13 mouse cellular contexts compared by ENCODE assay signal in genomic region chr14:47634846-47635245, GRCm38 (mm10). TPM values are rescaled to one million over a fixed set of nuclear protein-coding genes. Genes with fewer than 3 reads are reported as not detected.
A peak's percentile ranks its signal among the peaks of the same experiment; 100 is the strongest.
DNase-seq lines count a peak whose midpoint lies in the region; ATAC-seq and TF ChIP-seq lines count a peak whose summit lies in the region.
"Had no signal": no experiment of that assay in that cellular context is flagged by ENCODE, and none has a peak within 500 bp of the region (broad histone marks: within the 10 kb centered on the region; RNA-seq: fewer than 3 reads in every experiment).

No protein-coding gene starts in this region.

- H3K4me3 ChIP-seq in kidney, embryonic 15.5 days (replicated peaks), result no peak overlapping the region
- peak overlapping the region; percentile 24 to 28; a peak in 3 of 4 replicates for H3K4me3 ChIP-seq in MEL (ENCODE audit: control insufficient read depth in 1 of 2, insufficient read depth in 1 of 2, low read depth in 2 of 2, low read length in 2 of 2)
- no peak overlapping the region for H3K4me3 ChIP-seq in limb, embryonic 14.5 days (replicated peaks; ENCODE audit: low read length)
- H3K4me3 ChIP-seq: forebrain, embryonic 10.5 days; left cerebral cortex, adult 2 months had no signal

- TF ChIP-seq EP300 in MEL (IDR thresholded peaks at IDR 0.05; ENCODE audit: low read depth in 1 of 2, low read length in 2 of 2), result no peak

- no peaks in the 10 kb centered on the region for H3K27me3 ChIP-seq in kidney, embryonic 15.5 days
- H3K27me3 ChIP-seq in MEL (ENCODE audit: control insufficient read depth in 1 of 2, insufficient read depth in 2 of 2, low read length in 2 of 2), result peaks cover 0 to 2% of the 10 kb centered on the region in 2 experiments; a peak in 2 of 4 replicates
- no peaks in the 10 kb centered on the region for H3K27me3 ChIP-seq in limb, embryonic 14.5 days (ENCODE audit: control insufficient read depth, insufficient read depth, low read length)

- no peak for TF ChIP-seq CTCF in MEL (IDR thresholded peaks at IDR 0.05 in 2 of 3, conservative IDR thresholded peaks at IDR 0.05 in 1 of 3; ENCODE audit: control insufficient read depth in 1 of 3, insufficient read depth in 1 of 3, low read depth in 2 of 3, low read length in 3 of 3, poor library complexity in 1 of 3, severe bottlenecking in 1 of 3)

- H3K27ac ChIP-seq in kidney, embryonic 15.5 days, result peak overlapping the region; percentile 68
- H3K27ac ChIP-seq in MEL (ENCODE audit: control insufficient read depth, low read depth, low read length), result peak overlapping the region; percentile 52; the same call in 1 of the 2 replicates
- no peak overlapping the region for H3K27ac ChIP-seq in limb, embryonic 14.5 days (replicated peaks; ENCODE audit: low read depth, low read length)
- H3K27ac ChIP-seq: forebrain, embryonic 10.5 days; hindbrain, postnatal 0 days; left cerebral cortex, adult 2 months; macrophage had no signal

- no peaks in the 10 kb centered on the region for H3K9me3 ChIP-seq in kidney, embryonic 15.5 days (replicated peaks)
- H3K9me3 ChIP-seq in MEL (replicated peaks; ENCODE audit: insufficient read depth, low read length), result no peaks in the 10 kb centered on the region
- H3K9me3 ChIP-seq in limb, embryonic 14.5 days (ENCODE audit: control insufficient read depth, low read length), result no peaks in the 10 kb centered on the region
- H3K9me3 ChIP-seq: forebrain, embryonic 10.5 days had no signal

- H3K4me2 ChIP-seq in kidney, embryonic 15.5 days, result peak overlapping the region; percentile 27
- no peak overlapping the region for H3K4me2 ChIP-seq in limb, embryonic 14.5 days (replicated peaks; ENCODE audit: low read depth, low read length, severe bottlenecking)

- 51% methylated on average over 7 of the region's 7 CpGs for WGBS in kidney, embryonic 15.5 days
- WGBS in limb, embryonic 14.5 days, result 59% methylated on average over 7 of the region's 7 CpGs

- TF ChIP-seq RAD21 in MEL (IDR thresholded peaks at IDR 0.05; ENCODE audit: low read depth, low read length), result no peak

- TF ChIP-seq POLR2A in MEL (IDR thresholded peaks at IDR 0.05; ENCODE audit: control insufficient read depth in 1 of 2, insufficient read depth in 1 of 2, low read depth in 1 of 2, low read length in 2 of 2, poor library complexity in 1 of 2), result no peak
- no peak for TF ChIP-seq POLR2A in limb, embryonic 14.5 days (IDR thresholded peaks at IDR 0.05; ENCODE audit: borderline replicate concordance, extremely low read depth, insufficient read depth, insufficient read length)

- H3K79me2 ChIP-seq in MEL (ENCODE audit: control insufficient read depth, insufficient read depth, low read length, poor library complexity), result no peaks in the 10 kb centered on the region

- no peak overlapping the region for H3K9ac ChIP-seq in kidney, embryonic 15.5 days
- peak overlapping the region; percentile 35 for H3K9ac ChIP-seq in MEL (ENCODE audit: control insufficient read depth, low read depth, low read length, poor library complexity, severe bottlenecking)
- no peak overlapping the region for H3K9ac ChIP-seq in limb, embryonic 14.5 days (ENCODE audit: low read depth, low read length, severe bottlenecking)

- peak; percentile 15 for DNase-seq in embryo, embryonic 10.5 days (ENCODE audit: low spot score)
- DNase-seq in embryo, embryonic 11 days, result no peak
- no peak for DNase-seq in kidney, adult 9 months
- DNase-seq in MEL (ENCODE audit: low read depth, low spot score), result no peak
- DNase-seq in limb, embryonic 14.5 days (ENCODE audit: low spot score), result no peak
- no peak for DNase-seq in right cerebral cortex, postnatal 36 days (ENCODE audit: low spot score in 2 of 2)
- DNase-seq in testis, postnatal 10 days (ENCODE audit: low spot score), result no peak
- DNase-seq: cerebellum, adult 11 months had no signal

- no peaks in the 10 kb centered on the region for H3K36me3 ChIP-seq in kidney, embryonic 15.5 days
- H3K36me3 ChIP-seq in MEL (ENCODE audit: control insufficient read depth in 1 of 2, insufficient read depth in 2 of 2, low read length in 2 of 2), result peaks cover 0 to 9% of the 10 kb centered on the region in 2 experiments; a peak in 1 of 4 replicates
- no peaks in the 10 kb centered on the region for H3K36me3 ChIP-seq in limb, embryonic 14.5 days (ENCODE audit: control insufficient read depth, insufficient read depth, low read length)
- H3K36me3 ChIP-seq: forebrain, embryonic 10.5 days had no signal

- peaks cover 25% of the 10 kb centered on the region for H3K4me1 ChIP-seq in kidney, embryonic 15.5 days
- H3K4me1 ChIP-seq in MEL (ENCODE audit: control insufficient read depth in 1 of 2, insufficient read depth in 2 of 2, low read length in 2 of 2), result peaks cover 3 to 15% of the 10 kb centered on the region in 2 experiments; a peak in 3 of 4 replicates
- peaks cover 10% of the 10 kb centered on the region for H3K4me1 ChIP-seq in limb, embryonic 14.5 days (ENCODE audit: control insufficient read depth, insufficient read depth, low read length)

- peak; percentile 74 for ATAC-seq in kidney, embryonic 15.5 days (replicated peaks; ENCODE audit: low FRiP score)
- ATAC-seq in limb, embryonic 14.5 days (ENCODE audit: low FRiP score, low read depth), result 0 out of 2 replicates have a peak, but pooled peaks have one; percentile 26

TF ChIP-seq in MEL, 35 proteins besides CTCF, POLR2A, EP300 and RAD21:
- TF ChIP-seq MXI1 (IDR thresholded peaks at IDR 0.05; ENCODE audit: low read depth, low read length) (0 out of 2 replicates have a peak, but pooled peaks have one; percentile 3), ZC3H11A (IDR thresholded peaks at IDR 0.05; ENCODE audit: low read depth, low read length) (no peak)

RNA-seq across cellular contexts. Expression of gene Ktn1, which starts 13.4 kb away (rescaled TPM):
- 65.4 and 69.3 TPM in 2 replicates for polyA plus RNA-seq in kidney, embryonic 15.5 days (2015; fragmentation: Nextera tagmentation; extraction: Ambion mirVana)
- 26.0 and 27.0 TPM in 2 replicates for total RNA-seq in MEL (2012; rRNA removed)
- polyA plus RNA-seq in MEL (2012; ENCODE audit: insufficient read depth in 1 of 2, insufficient read length in 2 of 2, low read depth in 1 of 2, low replicate concordance in 2 of 2, missing spikeins in 1 of 2), result 100 to 1,000 TPM in 1 of 2 experiments, 10 to 100 TPM in 1; 40.3 to 168 TPM
- 38.2 and 53.2 TPM in 2 replicates for polyA plus RNA-seq in limb, embryonic 14.5 days (2012; rRNA removed)
- polyA plus RNA-seq in limb, embryonic 14.5 days (2014; fragmentation: Nextera tagmentation; extraction: Ambion mirVana), result 61.1 TPM in 2 replicates

Comparison
In these comparisons a context has a peak if more than half of its experiments do, and no peak if none do; other contexts are left out.
1. H3K4me3 ChIP-seq: peak in MEL (2 of 2); none in kidney, embryonic 15.5 days (single experiment) and limb, embryonic 14.5 days (single experiment).